In the genomic region with DNA sequence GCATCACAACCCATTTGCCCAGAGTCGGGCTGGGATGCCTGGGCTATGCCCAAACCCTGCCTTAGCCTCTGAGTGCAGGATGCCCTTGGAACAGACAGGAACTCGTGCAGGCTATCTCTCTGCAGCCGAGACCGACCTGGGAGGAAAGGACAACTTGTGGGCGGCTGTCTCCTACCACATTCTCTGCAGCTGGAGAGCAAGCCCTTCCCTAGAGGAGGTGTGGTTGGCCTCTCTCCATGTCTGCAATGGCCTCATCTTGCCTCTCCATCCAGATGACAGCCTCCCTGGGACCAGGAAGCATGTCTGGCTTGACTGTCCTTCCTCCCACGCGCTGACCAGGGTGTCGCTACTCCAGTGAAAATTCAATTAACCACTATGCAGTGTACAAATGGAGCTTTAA, we compare ENCODE assay signal across 20 mouse cellular contexts.
"Had no signal": no experiment of that assay in that cellular context is flagged by ENCODE, and none has a peak within 500 bp of the region (broad histone marks: within the 10 kb centered on the region; RNA-seq: fewer than 3 reads in every experiment).

No protein-coding gene starts in this region.

- DNase-seq: kidney, postnatal 25 days; layer of hippocampus, adult 9-11 months; liver; lung, adult 18-20 months; lung, postnatal 10 days; lung, postnatal 36 days; right cerebral cortex, postnatal 25 days; spleen, adult 18-20 months; thymus, postnatal 25 days had no signal

- H3K27ac ChIP-seq: layer of hippocampus, adult 2 months; limb, embryonic 10.5 days; limb, embryonic 13.5 days; liver, embryonic 12.5 days; liver, embryonic 15.5 days; lung, embryonic 15.5 days; midbrain, embryonic 12.5 days; midbrain, embryonic 15.5 days; neural tube, embryonic 12.5 days; neural tube, embryonic 15.5 days; stomach, embryonic 15.5 days had no signal

- H3K4me3 ChIP-seq: layer of hippocampus, adult 2 months; limb, embryonic 10.5 days; limb, embryonic 13.5 days; liver, embryonic 12.5 days; liver, embryonic 15.5 days; lung, embryonic 15.5 days; midbrain, embryonic 12.5 days; midbrain, embryonic 15.5 days; neural tube, embryonic 12.5 days; neural tube, embryonic 15.5 days; stomach, embryonic 15.5 days had no signal
